Mouse (Mus musculus) pancreas, adult 10 weeks (tissue): ENCODE data around the gene Ppm1a. TPM values are rescaled to one million over a fixed set of nuclear protein-coding genes. Genes with fewer than 3 reads are reported as not detected.

Experiments used
- polyA plus RNA-seq: library from polyadenylated mRNA; stranded (reverse); fragments of 350-450 nt; fragmentation: Illumina TruSeq; extraction: RNeasy Lipid Tissue Mini Kit (QIAGEN cat#74804); gene quantifications from one replicate; pipeline ENCODE4 v1.2.3, GENCODE M21; 2015; ENCODE audit warnings: low read depth, low replicate concordance; ENCODE audit not compliant: insufficient read depth

The Ppm1a gene
- polyA plus RNA-seq = 20.3 TPM

DNA sequence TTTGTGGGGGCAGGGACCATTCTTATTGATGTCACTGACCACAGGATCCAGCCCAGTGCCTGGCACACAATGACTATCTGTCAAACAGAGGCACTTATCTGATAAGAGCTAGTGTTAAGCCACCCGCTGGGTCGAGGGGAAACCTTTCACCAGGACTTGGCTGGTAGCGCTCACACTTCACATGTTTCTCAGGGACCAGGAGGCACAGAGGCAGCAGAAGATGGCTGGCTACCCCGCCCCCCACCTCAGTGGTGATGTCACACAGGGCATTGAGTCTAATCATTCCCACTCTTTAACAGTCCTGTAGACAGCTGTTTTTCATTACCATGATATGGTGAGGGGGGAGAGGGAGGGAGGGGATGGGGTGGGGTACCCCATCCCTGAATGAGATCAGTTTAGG lies at the start of gene Ppm1a:
Gene Ppm1a, plus strand, starts transcription at position 370 of the 400 bp plus-strand sequence.

Other genes starting within 250 kb of the Ppm1a start
- 1.2 TPM for gene Pcnx4, start 221.1 kb upstream of the Ppm1a start, polyA plus RNA-seq
- gene Gm4756, start 107.8 kb upstream of the Ppm1a start, polyA plus RNA-seq = not detected
- 14.6 TPM for gene Dhrs7, start 92.5 kb upstream of the Ppm1a start, polyA plus RNA-seq
- not detected for gene Six6, start 182.4 kb downstream of the Ppm1a start, polyA plus RNA-seq
- not detected for gene 4930447C04Rik, start 183.3 kb downstream of the Ppm1a start, polyA plus RNA-seq